Mouse (Mus musculus): ENCODE results near the gene Slc24a5.
A peak's percentile ranks its signal among the peaks of the same experiment; 100 is the strongest.

Slc24a5 gene

GRCm38 (mm10) chr2:125119381-125120110 lies 51.6 kb downstream of the Slc24a5 start:
- DNase-seq (ENCODE audit: low spot score in 2 of 2): no peak

GRCm38 (mm10) chr2:125122288-125122623 lies 54.3 kb downstream of the Slc24a5 start:
- no peak for DNase-seq (ENCODE audit: low spot score in 2 of 2)

- DNase-seq (ENCODE audit: low spot score in 2 of 2): peak; percentile 24 to 36
Observed at GRCm38 (mm10) chr2:125122624-125123476, 54.9 kb downstream of the Slc24a5 start.

GRCm38 (mm10) chr2:125123477-125123852 lies 55.5 kb downstream of the Slc24a5 start, which contains the start of gene Myef2:
Myef2 (minus strand) TSS chr2:125123661.
- DNase-seq (ENCODE audit: low spot score in 2 of 2): peak; percentile 78 to 90

- DNase-seq (ENCODE audit: low spot score in 2 of 2): no peak
Observed at GRCm38 (mm10) chr2:125125824-125126223, 57.9 kb downstream of the Slc24a5 start.

GRCm38 (mm10) chr2:125126792-125127191 lies 58.9 kb downstream of the Slc24a5 start:
- DNase-seq (ENCODE audit: low spot score in 2 of 2): no peak

GRCm38 (mm10) chr2:125134113-125134512 lies 66.2 kb downstream of the Slc24a5 start:
- DNase-seq (ENCODE audit: low spot score in 2 of 2): no peak

GRCm38 (mm10) chr2:125135903-125136811 lies 68.2 kb downstream of the Slc24a5 start, which contains the start of gene Ctxn2:
Ctxn2 (plus strand) TSS chr2:125136692.
- DNase-seq (ENCODE audit: low spot score in 2 of 2): peak; percentile 54 to 87

- no peak for DNase-seq (ENCODE audit: low spot score in 2 of 2)
Observed at GRCm38 (mm10) chr2:125136846-125137245, 68.9 kb downstream of the Slc24a5 start.

Data from thymus, postnatal 10 days (tissue).